Mouse (Mus musculus): ENCODE measurements around the gene Adgrl1.

The Adgrl1 gene

GRCm38 (mm10) chr8:83899363-83900252, at the start of gene Adgrl1:
Gene Adgrl1 (plus strand): TSS chr8:83900105.
- in situ Hi-C loops (cut with MboI; ENCODE audit: unreplicated experiment in 2 of 2) = loop anchor here (5.0 to 10.0 kb wide), 5 partner anchors 55 to 242 kb away; partner anchors contain the start of genes Asf1b (in 1 of the 2) and Gm10644 (in 1 of the 2)

DNA sequence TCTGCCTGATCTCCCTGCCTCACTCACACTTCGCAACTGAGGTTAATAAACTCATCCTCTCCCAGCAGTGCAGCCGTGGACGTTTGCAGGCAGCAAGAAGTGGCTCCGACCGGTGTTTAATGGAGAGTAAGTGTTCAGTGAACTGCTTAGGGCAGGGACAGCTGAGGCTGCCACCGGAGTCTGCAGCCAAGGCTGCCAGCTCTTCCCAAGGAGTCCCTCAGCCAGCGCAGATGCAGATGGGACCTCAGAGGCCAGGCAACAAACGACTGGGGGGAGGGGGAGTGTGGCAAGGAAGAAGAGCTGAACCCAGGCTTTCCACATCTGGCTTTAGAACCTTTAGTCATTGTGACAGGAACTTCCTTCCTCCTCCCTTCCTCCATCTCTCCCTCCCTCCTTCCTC, 47.6 kb upstream of the Adgrl1 start:
- in situ Hi-C loops (cut with MboI; ENCODE audit: unreplicated experiment in 2 of 2) = no loop called here

DNA sequence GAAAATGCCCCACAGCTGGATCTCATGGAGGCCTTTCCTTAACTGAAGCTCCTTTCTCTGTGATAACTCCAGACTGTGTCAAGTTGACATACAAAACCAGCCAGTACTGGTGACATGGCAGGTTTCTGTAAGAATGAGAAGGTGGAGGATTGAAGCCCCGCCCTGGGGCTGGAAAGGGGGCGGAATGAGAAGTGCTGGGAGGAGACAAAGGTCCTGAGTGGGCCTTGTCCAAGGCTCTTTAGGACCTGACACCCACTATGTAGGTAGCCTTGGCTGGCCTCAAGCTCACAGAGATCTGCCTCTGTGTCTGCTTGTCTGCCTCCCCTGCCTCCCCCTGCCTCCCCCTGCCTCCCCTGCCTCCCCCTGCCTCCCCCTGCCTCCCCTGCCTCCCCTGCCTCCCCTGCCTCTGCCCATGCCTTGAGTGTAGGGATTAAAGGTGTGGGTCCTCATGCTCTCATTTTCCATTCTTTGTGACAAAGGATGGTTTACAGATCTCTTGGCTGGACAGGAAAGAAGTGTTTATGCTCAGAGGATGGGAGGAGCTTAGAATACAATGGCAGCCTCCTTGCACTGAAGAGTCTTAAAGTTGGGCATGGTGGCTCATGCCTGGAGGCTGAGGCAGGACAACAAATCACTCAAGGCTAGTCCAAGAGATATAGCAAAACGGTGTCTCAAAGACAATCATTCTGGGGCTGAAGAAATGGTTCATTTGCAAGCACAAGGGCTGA, 46.4 kb upstream of the Adgrl1 start:
- in situ Hi-C loops (cut with MboI; ENCODE audit: unreplicated experiment in 2 of 2) = no loop called here

GRCm38 (mm10) chr8:83856486-83857065, 43.3 kb upstream of the Adgrl1 start:
- in situ Hi-C loops (cut with MboI; ENCODE audit: unreplicated experiment in 2 of 2) = no loop called here

- in situ Hi-C loops (cut with MboI; ENCODE audit: unreplicated experiment in 2 of 2) = no loop called here
These were observed 37.3 kb upstream of the Adgrl1 start for GRCm38 (mm10) chr8:83862439-83863268.

DNA sequence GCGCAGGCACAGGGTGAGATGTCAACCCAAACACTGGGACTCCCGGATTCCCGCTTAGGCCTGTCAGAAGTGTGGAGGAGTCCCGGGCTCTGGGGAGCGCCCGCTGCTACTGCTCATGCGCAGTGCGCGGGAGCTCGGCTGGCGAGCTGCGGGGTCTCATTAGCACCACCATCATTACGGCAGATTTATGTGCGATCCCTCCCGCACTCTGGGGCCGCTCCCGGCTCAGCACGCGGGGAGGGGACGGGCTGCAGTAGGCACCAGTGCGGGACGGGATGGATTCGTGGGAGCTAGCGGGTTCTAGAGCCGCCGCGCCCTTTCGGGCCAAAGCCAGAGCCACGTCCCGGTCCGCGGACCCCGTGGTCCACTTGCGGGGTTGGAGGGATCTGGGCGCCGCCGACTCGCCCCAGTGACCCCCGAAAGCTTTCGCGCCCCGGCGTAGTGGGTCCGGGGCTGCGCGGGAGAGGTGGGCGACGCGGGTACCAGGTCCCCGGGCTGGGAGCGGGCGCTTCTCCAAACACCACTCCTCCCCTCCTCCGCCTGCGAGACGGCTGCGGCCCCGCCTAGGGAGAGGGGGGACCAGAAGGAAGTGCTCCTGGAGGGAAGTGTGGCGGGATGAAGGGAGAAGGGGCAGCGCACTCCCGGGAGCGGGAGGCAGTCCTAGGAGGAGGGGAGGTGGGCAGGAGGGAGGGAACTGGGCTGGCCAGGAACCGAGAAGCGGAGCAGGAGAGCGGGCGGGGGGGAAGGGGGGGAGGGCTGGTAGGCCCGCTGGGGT, 24.8 kb upstream of the Adgrl1 start:
- in situ Hi-C loops (cut with MboI; ENCODE audit: unreplicated experiment in 2 of 2) = loop anchor here (5.0 to 10.0 kb wide), 2 partner anchors 63 to 70 kb away; no protein-coding TSS in a partner anchor

DNA sequence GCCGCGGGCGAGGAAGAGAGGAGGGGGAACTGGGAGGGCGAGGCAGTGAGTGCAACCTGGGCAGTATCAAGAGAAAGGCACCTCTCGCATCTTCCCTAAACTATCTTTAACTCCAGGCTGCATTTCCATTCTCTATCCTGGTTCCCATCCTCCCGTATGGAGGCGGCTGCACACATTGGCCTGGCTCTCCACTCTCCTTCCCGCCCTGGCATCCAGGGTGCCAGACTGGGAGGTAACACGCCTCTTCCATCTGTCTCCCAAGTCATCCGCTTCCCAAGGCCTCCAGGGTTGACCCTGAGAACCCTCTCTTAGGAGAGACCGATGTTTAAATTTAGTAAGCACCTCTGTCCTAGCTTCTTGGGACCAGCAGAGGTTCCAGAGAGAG, 24.3 kb upstream of the Adgrl1 start:
- in situ Hi-C loops (cut with MboI; ENCODE audit: unreplicated experiment in 2 of 2) = loop anchor here (5.0 to 10.0 kb wide), 2 partner anchors 63 to 71 kb away; no protein-coding TSS in a partner anchor

DNA sequence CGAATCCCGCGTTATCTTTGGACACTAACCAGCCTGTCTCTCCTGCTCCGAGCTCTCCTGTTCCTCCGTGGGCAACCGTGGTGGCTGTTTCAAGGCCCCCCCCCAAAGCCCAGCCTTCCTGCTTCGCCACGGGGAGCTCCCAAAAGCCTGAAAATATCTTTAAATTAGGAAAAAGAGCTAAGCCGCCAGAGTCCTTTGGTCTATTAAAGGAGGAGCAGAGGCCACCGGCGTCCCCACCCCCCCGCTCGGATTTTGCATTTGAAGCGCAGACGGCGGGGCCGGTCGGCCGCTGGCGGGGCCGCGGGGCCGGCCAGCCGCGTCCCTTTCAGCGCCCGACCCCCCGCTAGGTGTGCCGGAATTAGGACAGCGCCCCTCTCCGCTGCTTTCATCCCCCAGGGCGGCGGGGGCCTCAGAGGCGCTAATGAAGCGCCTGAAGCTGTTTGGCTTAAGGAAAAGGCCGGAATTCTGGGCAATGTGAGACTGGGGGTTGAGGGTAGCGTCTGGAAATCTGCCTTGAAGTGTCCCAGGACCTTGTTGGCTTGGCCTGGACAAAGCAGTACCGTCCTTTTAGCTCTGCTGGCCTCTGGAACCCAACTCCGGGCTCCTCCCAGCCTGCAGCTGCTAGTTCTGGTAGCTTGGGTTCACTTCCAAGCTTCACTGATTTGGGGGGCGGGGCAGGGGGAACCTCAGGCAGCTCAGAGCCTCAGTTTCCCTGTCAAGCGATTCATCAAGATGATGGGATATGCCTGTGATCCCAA, 23.6 kb upstream of the Adgrl1 start:
- in situ Hi-C loops (cut with MboI; ENCODE audit: unreplicated experiment in 2 of 2) = loop anchor here (5.0 to 10.0 kb wide), 2 partner anchors 64 to 71 kb away; no protein-coding TSS in a partner anchor

DNA sequence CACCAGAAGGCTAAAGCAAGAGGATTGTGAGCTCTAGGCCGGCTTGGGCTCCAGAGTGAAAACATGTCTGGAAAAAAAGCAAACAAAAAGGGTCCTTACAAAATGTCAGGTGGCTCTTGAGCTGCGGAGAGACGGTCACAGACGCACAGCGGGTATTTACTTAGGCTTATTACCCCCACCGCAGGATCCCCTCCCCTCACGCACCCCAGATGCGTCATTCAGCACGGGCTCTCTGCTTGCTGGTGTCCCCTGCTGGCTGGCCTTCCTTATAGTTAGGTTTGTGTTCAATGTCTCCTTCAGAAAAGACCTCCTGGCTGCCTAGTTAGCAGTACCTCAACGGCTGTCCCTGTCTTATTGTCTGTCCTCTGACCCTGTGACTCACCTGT, 23.1 kb upstream of the Adgrl1 start:
- in situ Hi-C loops (cut with MboI; ENCODE audit: unreplicated experiment in 2 of 2) = loop anchor here (5.0 to 10.0 kb wide), 2 partner anchors 65 to 72 kb away; no protein-coding TSS in a partner anchor

- in situ Hi-C loops (cut with MboI; ENCODE audit: unreplicated experiment in 2 of 2) = no loop called here
These were observed 11.5 kb upstream of the Adgrl1 start for GRCm38 (mm10) chr8:83888409-83888808.

GRCm38 (mm10) chr8:83892061-83892460, 7.8 kb upstream of the Adgrl1 start:
- in situ Hi-C loops (cut with MboI; ENCODE audit: unreplicated experiment in 2 of 2) = loop anchor here in 1 of 2 experiments (5.0 to 10.0 kb wide), 2 partner anchors 63 to 110 kb away; partner anchors contain the start of genes Asf1b and Gm10644

GRCm38 (mm10) chr8:83893915-83894314, 6.0 kb upstream of the Adgrl1 start:
- in situ Hi-C loops (cut with MboI; ENCODE audit: unreplicated experiment in 2 of 2) = loop anchor here in 1 of 2 experiments (5.0 to 10.0 kb wide), 2 partner anchors 61 to 112 kb away; partner anchors contain the start of genes Asf1b and Gm10644

DNA sequence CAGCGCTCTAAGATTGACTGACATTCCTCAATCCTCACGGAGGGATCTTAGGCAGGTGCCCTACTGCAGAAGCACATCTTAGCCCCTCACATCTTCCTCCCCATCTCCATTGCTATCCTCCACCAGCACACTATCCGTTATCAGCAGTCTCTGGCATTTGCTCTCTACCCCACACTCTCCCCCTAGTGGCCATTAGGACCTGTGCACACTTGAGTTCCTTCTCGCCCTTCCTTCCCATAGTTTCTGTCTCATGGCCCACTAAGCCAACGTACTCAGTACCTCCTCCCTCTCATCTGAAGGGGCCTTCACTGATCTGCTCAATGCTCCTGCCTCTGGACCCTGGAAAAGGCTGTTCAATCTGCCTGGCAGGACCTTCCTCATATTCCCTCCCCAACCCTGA, 4.0 kb upstream of the Adgrl1 start:
- in situ Hi-C loops (cut with MboI; ENCODE audit: unreplicated experiment in 2 of 2) = loop anchor here (5.0 to 10.0 kb wide), 5 partner anchors 59 to 239 kb away; partner anchors contain the start of genes Asf1b (in 1 of the 2) and Gm10644 (in 1 of the 2)

GRCm38 (mm10) chr8:83896461-83896860, 3.4 kb upstream of the Adgrl1 start:
- in situ Hi-C loops (cut with MboI; ENCODE audit: unreplicated experiment in 2 of 2) = loop anchor here (5.0 to 10.0 kb wide), 5 partner anchors 58 to 239 kb away; partner anchors contain the start of genes Asf1b (in 1 of the 2) and Gm10644 (in 1 of the 2)

GRCm38 (mm10) chr8:83897211-83897610, 2.7 kb upstream of the Adgrl1 start:
- in situ Hi-C loops (cut with MboI; ENCODE audit: unreplicated experiment in 2 of 2) = loop anchor here (5.0 to 10.0 kb wide), 5 partner anchors 58 to 240 kb away; partner anchors contain the start of genes Asf1b (in 1 of the 2) and Gm10644 (in 1 of the 2)

GRCm38 (mm10) chr8:83898456-83898855, 1.4 kb upstream of the Adgrl1 start:
- in situ Hi-C loops (cut with MboI; ENCODE audit: unreplicated experiment in 2 of 2) = loop anchor here (5.0 to 10.0 kb wide), 5 partner anchors 56 to 241 kb away; partner anchors contain the start of genes Asf1b (in 1 of the 2) and Gm10644 (in 1 of the 2)

DNA sequence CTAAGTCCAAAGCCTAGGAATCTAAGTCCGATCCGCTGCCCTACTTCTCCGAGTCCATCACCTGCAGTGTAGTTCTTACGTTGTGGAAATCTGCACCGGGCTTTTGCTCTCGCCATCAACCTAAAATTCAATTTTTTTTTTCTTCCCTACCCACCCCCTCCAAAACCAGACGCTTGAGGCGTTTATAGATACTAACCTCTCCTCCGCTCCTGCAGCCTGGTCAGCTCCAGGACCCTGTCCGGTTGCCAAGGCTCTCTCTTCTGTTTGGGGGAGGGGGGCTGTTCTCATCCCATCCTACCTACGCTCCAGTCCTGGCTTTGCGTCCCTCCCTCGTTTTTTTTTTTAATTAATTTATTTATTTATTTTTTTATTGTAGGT, 931 bp upstream of the Adgrl1 start:
- in situ Hi-C loops (cut with MboI; ENCODE audit: unreplicated experiment in 2 of 2) = loop anchor here (5.0 to 10.0 kb wide), 5 partner anchors 56 to 242 kb away; partner anchors contain the start of genes Asf1b (in 1 of the 2) and Gm10644 (in 1 of the 2)

All from v-Abl transformed pro-B cells (cell line).